Comparison of ENCODE assay signal across 24 mouse cellular contexts in the genomic region with DNA sequence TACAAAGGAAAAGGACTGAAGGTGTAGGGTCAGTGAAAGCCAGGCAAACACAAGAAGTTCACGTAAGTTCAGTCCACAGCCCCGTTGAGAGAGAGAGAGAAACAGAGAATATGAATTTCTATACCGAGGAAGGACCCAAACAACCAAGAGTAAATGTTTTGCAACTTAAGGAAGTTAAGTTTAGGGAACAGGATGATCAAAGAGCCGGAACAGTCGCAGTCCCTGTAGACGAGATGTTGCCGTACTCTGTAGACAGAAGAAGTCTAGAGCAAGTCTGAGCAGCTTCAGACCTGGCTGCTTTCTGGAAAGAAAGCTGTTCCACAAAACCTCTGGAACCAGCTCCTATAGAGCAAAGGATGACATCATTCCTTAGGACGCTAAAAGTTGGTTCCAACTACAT.
A peak's percentile ranks its signal among the peaks of the same experiment; 100 is the strongest.
DNase-seq lines count a peak whose midpoint lies in the region; ATAC-seq and TF ChIP-seq lines count a peak whose summit lies in the region.
"Had no signal": no experiment of that assay in that cellular context is flagged by ENCODE, and none has a peak within 500 bp of the region (broad histone marks: within the 10 kb centered on the region; RNA-seq: fewer than 3 reads in every experiment).

No protein-coding gene starts in this region.

- TF ChIP-seq EP300 in lung, postnatal 0 days (IDR thresholded peaks at IDR 0.05) = no peak

- no peak overlapping the region for H3K27ac ChIP-seq in lung, postnatal 0 days (ENCODE audit: low read length)
- no peak overlapping the region for H3K27ac ChIP-seq in heart, embryonic 11.5 days (ENCODE audit: low read depth, low read length)
- H3K27ac ChIP-seq in hindbrain, postnatal 0 days = no peak overlapping the region
- H3K27ac ChIP-seq: embryonic facial prominence, embryonic 15.5 days; forebrain, embryonic 12.5 days; forebrain, embryonic 15.5 days; heart, adult 2 months; heart, embryonic 10.5 days; hindbrain, embryonic 10.5 days; hindbrain, embryonic 14.5 days had no signal

- no peak for TF ChIP-seq CTCF in lung, postnatal 0 days (IDR thresholded peaks at IDR 0.05)
- TF ChIP-seq CTCF in hindbrain, postnatal 0 days (IDR thresholded peaks at IDR 0.05; ENCODE audit: low read depth) = no peak

- H3K4me1 ChIP-seq in lung, postnatal 0 days (ENCODE audit: insufficient read depth, low read depth, low read length) = peaks cover 7% of the 10 kb centered on the region; the same call in 1 of the 2 replicates
- H3K4me1 ChIP-seq in heart, embryonic 11.5 days (ENCODE audit: control insufficient read depth, insufficient read depth, low read length) = peaks cover 19% of the 10 kb centered on the region
- H3K4me1 ChIP-seq in hindbrain, postnatal 0 days (ENCODE audit: insufficient read depth, low read length) = no peaks in the 10 kb centered on the region

- H3K9me3 ChIP-seq in lung, postnatal 0 days (ENCODE audit: low read length) = no peaks in the 10 kb centered on the region
- H3K9me3 ChIP-seq in heart, embryonic 11.5 days (replicated peaks; ENCODE audit: control insufficient read depth, low read length) = no peaks in the 10 kb centered on the region
- no peaks in the 10 kb centered on the region for H3K9me3 ChIP-seq in hindbrain, postnatal 0 days (ENCODE audit: low read length)
- H3K9me3 ChIP-seq: embryonic facial prominence, embryonic 15.5 days; forebrain, embryonic 12.5 days; forebrain, embryonic 15.5 days; heart, embryonic 10.5 days; hindbrain, embryonic 10.5 days had no signal

- H3K27me3 ChIP-seq in lung, postnatal 0 days (replicated peaks; ENCODE audit: insufficient read depth, low read length) = no peaks in the 10 kb centered on the region
- no peaks in the 10 kb centered on the region for H3K27me3 ChIP-seq in heart, embryonic 11.5 days (ENCODE audit: control insufficient read depth, insufficient read depth, low read length)
- H3K27me3 ChIP-seq in hindbrain, postnatal 0 days (ENCODE audit: insufficient read depth, low read length) = no peaks in the 10 kb centered on the region
- H3K27me3 ChIP-seq: embryonic facial prominence, embryonic 15.5 days; forebrain, embryonic 12.5 days; forebrain, embryonic 15.5 days had no signal

- no peak overlapping the region for H3K4me3 ChIP-seq in lung, postnatal 0 days (ENCODE audit: low read depth, low read length)
- no peak overlapping the region for H3K4me3 ChIP-seq in heart, embryonic 11.5 days (ENCODE audit: low read depth, low read length)
- H3K4me3 ChIP-seq in hindbrain, postnatal 0 days (ENCODE audit: low read length) = no peak overlapping the region
- H3K4me3 ChIP-seq: embryonic facial prominence, embryonic 15.5 days; erythroblast, embryonic 14.5 days; forebrain, embryonic 12.5 days; forebrain, embryonic 15.5 days; heart, adult 2 months; heart, embryonic 10.5 days; hindbrain, embryonic 10.5 days had no signal

- 37% methylated on average over 8 of the region's 8 CpGs for WGBS in lung, postnatal 0 days
- 82% methylated on average over 8 of the region's 8 CpGs for WGBS in heart, embryonic 11.5 days (ENCODE audit: insufficient replicate concordance)
- 92% methylated on average over 8 of the region's 8 CpGs for WGBS in hindbrain, postnatal 0 days

- H3K9ac ChIP-seq in lung, postnatal 0 days (replicated peaks; ENCODE audit: low read depth) = no peak overlapping the region
- H3K9ac ChIP-seq in heart, embryonic 11.5 days (ENCODE audit: low read depth, low read length) = no peak overlapping the region
- H3K9ac ChIP-seq in hindbrain, postnatal 0 days (replicated peaks; ENCODE audit: low read length) = no peak overlapping the region
- H3K9ac ChIP-seq: embryonic facial prominence, embryonic 15.5 days; forebrain, embryonic 12.5 days; forebrain, embryonic 15.5 days; hindbrain, embryonic 14.5 days had no signal

- no peaks in the 10 kb centered on the region for H3K36me3 ChIP-seq in lung, postnatal 0 days (ENCODE audit: insufficient read depth, low read length)
- H3K36me3 ChIP-seq in heart, embryonic 11.5 days (ENCODE audit: control insufficient read depth, insufficient read depth, low read length) = no peaks in the 10 kb centered on the region
- no peaks in the 10 kb centered on the region for H3K36me3 ChIP-seq in hindbrain, postnatal 0 days (ENCODE audit: insufficient read depth, low read length)
- H3K36me3 ChIP-seq: forebrain, embryonic 12.5 days; forebrain, embryonic 15.5 days had no signal

- H3K4me2 ChIP-seq in lung, postnatal 0 days (replicated peaks; ENCODE audit: low read depth, low read length) = no peak overlapping the region
- no peak overlapping the region for H3K4me2 ChIP-seq in heart, embryonic 11.5 days
- no peak overlapping the region for H3K4me2 ChIP-seq in hindbrain, postnatal 0 days (ENCODE audit: low read depth, low read length)
- H3K4me2 ChIP-seq: embryonic facial prominence, embryonic 15.5 days; forebrain, embryonic 12.5 days; forebrain, embryonic 15.5 days; hindbrain, embryonic 14.5 days had no signal

- peak; percentile 26 for DNase-seq in lung, postnatal 0 days (ENCODE audit: low spot score)
- no peak for DNase-seq in lung, adult 18-20 months
- DNase-seq in hindbrain, postnatal 0 days (ENCODE audit: low spot score) = no peak
- DNase-seq: adrenal gland, adult 8-10 months; adrenal gland, postnatal 25 days; cerebellum, adult 2 months; cerebellum, adult 9-11 months; cerebellum, postnatal 25 days; embryo, embryonic 11 days; gastrocnemius, postnatal 25 days; heart, adult 2 months had no signal

- ATAC-seq in lung, postnatal 0 days = no peak
- ATAC-seq in granulocyte monocyte progenitor cell, adult 5-6 weeks (replicated peaks; ENCODE audit: poor library complexity, severe bottlenecking) = peak; percentile 77
- peak; percentile 56 for ATAC-seq in megakaryocyte progenitor cell, adult 5-6 weeks (replicated peaks; ENCODE audit: poor library complexity)
- no peak for ATAC-seq in activated CD4-positive, CD25-positive, alpha-beta regulatory T cell, adult 4 months
- ATAC-seq in heart, embryonic 11.5 days (replicated peaks; ENCODE audit: insufficient number of reproducible peaks, low FRiP score, low TSS enrichment) = no peak
- no peak for ATAC-seq in hindbrain, postnatal 0 days
- ATAC-seq: CD4-positive, CD25-positive, alpha-beta regulatory T cell, adult 4 months; forebrain, embryonic 15.5 days; intestine, postnatal 0 days had no signal

Comparison
In these comparisons a context has a peak if more than half of its experiments do, and no peak if none do; other contexts are left out.
1. ATAC-seq: peak in granulocyte monocyte progenitor cell, adult 5-6 weeks (single experiment) and megakaryocyte progenitor cell, adult 5-6 weeks (single experiment); none in lung, postnatal 0 days (single experiment), activated CD4-positive, CD25-positive, alpha-beta regulatory T cell, adult 4 months (single experiment), heart, embryonic 11.5 days (single experiment) and hindbrain, postnatal 0 days (single experiment).